Mouse (Mus musculus) embryonic facial prominence, embryonic 11.5 days (tissue): ENCODE measurements around the gene Cdiptos. TPM values are rescaled to one million over a fixed set of nuclear protein-coding genes. Genes with fewer than 3 reads are reported as not detected.

Experiments used
- ATAC-seq: fragments of 200-750 bp; cut with Nextera tagmentation; replicated peaks from 2 replicates; pipeline ENCODE4 v1.8.0; 2017; ENCODE audit warnings: low read depth; ENCODE audit not compliant: insufficient number of reproducible peaks, low FRiP score, low TSS enrichment
- DNase-seq: peaks from one replicate; pipeline ENCODE4 v3.0.0-alpha.2; 2015; ENCODE audit warnings: low spot score
- H3K27ac ChIP-seq: fragments of 300-500 bp; sonication (generic); replicated peaks from 2 replicates; pipeline ENCODE4 v1.5.1; 2014; ENCODE audit warnings: mild to moderate bottlenecking, low read depth, low read length, control low read depth
- H3K27me3 ChIP-seq: fragments of 300-500 bp; sonication (generic); 2 replicates; pipeline ENCODE4 v1.6.1; 2014; ENCODE audit warnings: mild to moderate bottlenecking, low read length, moderate library complexity, mixed read lengths; ENCODE audit not compliant: control insufficient read depth, insufficient read depth
- H3K36me3 ChIP-seq: fragments of 300-500 bp; sonication (generic); replicated peaks from 2 replicates; pipeline ENCODE4 v1.6.1; 2014; ENCODE audit warnings: low read depth, mild to moderate bottlenecking, low read length, moderate library complexity, mixed read lengths; ENCODE audit not compliant: control insufficient read depth, insufficient read depth
- H3K4me1 ChIP-seq: fragments of 300-500 bp; sonication (generic); 2 replicates; pipeline ENCODE4 v1.6.1; 2014; ENCODE audit warnings: low read length, mixed read lengths; ENCODE audit not compliant: control insufficient read depth, insufficient read depth
- H3K4me2 ChIP-seq: fragments of 300-500 bp; sonication (generic); 2 replicates; pipeline ENCODE4 v1.6.1; 2014; ENCODE audit warnings: low read depth, mild to moderate bottlenecking, control low read depth, low read length, moderate library complexity
- H3K4me3 ChIP-seq: fragments of 300-500 bp; sonication (generic); 2 replicates; pipeline ENCODE4 v1.5.1; 2014; ENCODE audit warnings: low read depth, low read length, control low read depth
- H3K9ac ChIP-seq: fragments of 300-500 bp; sonication (generic); replicated peaks from 2 replicates; pipeline ENCODE4 v1.6.1; 2014; ENCODE audit warnings: mild to moderate bottlenecking, control low read depth, low read length
- H3K9me3 ChIP-seq: fragments of 300-500 bp; sonication (generic); replicated peaks from 2 replicates; pipeline ENCODE4 v1.6.1; 2016; ENCODE audit warnings: mild to moderate bottlenecking, low read length, inconsistent platforms, mixed read lengths; ENCODE audit not compliant: control insufficient read depth
- WGBS: fragments of 180-500 bp; shearing (Covaris S2); extraction: QIAGEN DNeasy Blood & Tissue Kit; methylation state at CpG from one replicate; pipeline ENCODE4 v1.1.7; 2014; 5-methylcytosine and 5-hydroxymethylcytosine counted together
- polyA plus RNA-seq: library from polyadenylated mRNA; unstranded; fragments of >200 nt; fragmentation: Nextera tagmentation; extraction: Ambion mirVana; gene quantifications from 2 replicates; pipeline ENCODE4 v1.2.1, GENCODE M21; 2014

The Cdiptos gene
- polyA plus RNA-seq, 1 experiment from 2014 or later: 2.0 TPM

GRCm38 (mm10) chr7:127011717-127012116, 35.8 kb upstream of the Cdiptos start:
- no peak for DNase-seq
- Histone ChIP-seq H3K27ac (no peak overlapping the region), H3K36me3 (peaks cover 4% of the 10 kb centered on the region), H3K9me3 (no peaks in the 10 kb centered on the region), H3K27me3 (no peaks in the 10 kb centered on the region), H3K9ac (no peak overlapping the region), H3K4me3 (no peak overlapping the region), H3K4me1 (peaks cover 11% of the 10 kb centered on the region; the same call in 1 of the 2 replicates), H3K4me2 (no peak overlapping the region)
- ATAC-seq: no peak
- 73% methylated on average over 2 of the region's 2 CpGs for WGBS

- peaks cover 4% of the 10 kb centered on the region for H3K36me3 ChIP-seq
- peaks cover 11% of the 10 kb centered on the region; the same call in 1 of the 2 replicates for H3K4me1 ChIP-seq
- ATAC-seq: no peak
- H3K27me3 ChIP-seq: no peaks in the 10 kb centered on the region
- H3K4me3 ChIP-seq: no peak overlapping the region
- 95% methylated on average over 2 of the region's 2 CpGs for WGBS
- no peak overlapping the region for H3K27ac ChIP-seq
- H3K4me2 ChIP-seq: no peak overlapping the region
- no peak overlapping the region for H3K9ac ChIP-seq
- no peaks in the 10 kb centered on the region for H3K9me3 ChIP-seq
- DNase-seq: no peak
Observed at GRCm38 (mm10) chr7:127011051-127011450, 35.2 kb upstream of the Cdiptos start.

GRCm38 (mm10) chr7:127009307-127010085, 33.6 kb upstream of the Cdiptos start:
- ATAC-seq (no peak), DNase-seq (no peak)
- Histone ChIP-seq H3K9ac (no peak overlapping the region), H3K9me3 (no peaks in the 10 kb centered on the region), H3K4me1 (peaks cover 4% of the 10 kb centered on the region; the same call in 1 of the 2 replicates), H3K4me3 (no peak overlapping the region), H3K27me3 (no peaks in the 10 kb centered on the region), H3K27ac (no peak overlapping the region), H3K36me3 (peaks cover 4% of the 10 kb centered on the region), H3K4me2 (no peak overlapping the region)
- WGBS: 84% methylated on average over 17 of the region's 17 CpGs

GRCm38 (mm10) chr7:127008239-127009019, 32.5 kb upstream of the Cdiptos start:
- 77% methylated on average over 9 of the region's 9 CpGs for WGBS
- Histone ChIP-seq H3K4me1 (no peaks in the 10 kb centered on the region), H3K9me3 (no peaks in the 10 kb centered on the region), H3K4me3 (no peak overlapping the region), H3K4me2 (no peak overlapping the region), H3K27me3 (no peaks in the 10 kb centered on the region), H3K27ac (no peak overlapping the region), H3K9ac (no peak overlapping the region), H3K36me3 (peaks cover 2% of the 10 kb centered on the region)
- ATAC-seq: peak; percentile 69
- DNase-seq: no peak

- H3K4me2 ChIP-seq: no peak overlapping the region; the same call in 1 of the 2 replicates
- H3K36me3 ChIP-seq: no peaks in the 10 kb centered on the region
- no peak overlapping the region for H3K9ac ChIP-seq
- no peaks in the 10 kb centered on the region for H3K9me3 ChIP-seq
- no peak overlapping the region for H3K4me3 ChIP-seq
- no peak overlapping the region for H3K27ac ChIP-seq
- DNase-seq (no peak), ATAC-seq (no peak)
- H3K4me1 ChIP-seq: no peaks in the 10 kb centered on the region
- H3K27me3 ChIP-seq: no peaks in the 10 kb centered on the region
- WGBS: 80% methylated on average over 6 of the region's 6 CpGs
Observed at GRCm38 (mm10) chr7:127007313-127008024, 31.6 kb upstream of the Cdiptos start.

GRCm38 (mm10) chr7:127004122-127004875, 28.4 kb upstream of the Cdiptos start:
- no peak for DNase-seq
- no peak for ATAC-seq

GRCm38 (mm10) chr7:127003620-127004019, 27.7 kb upstream of the Cdiptos start:
- WGBS: 88% methylated on average over 5 of the region's 5 CpGs
- Histone ChIP-seq H3K4me1 (no peaks in the 10 kb centered on the region), H3K4me2 (no peak overlapping the region), H3K4me3 (no peak overlapping the region), H3K27ac (no peak overlapping the region), H3K27me3 (no peaks in the 10 kb centered on the region), H3K9me3 (no peaks in the 10 kb centered on the region), H3K36me3 (no peaks in the 10 kb centered on the region), H3K9ac (no peak overlapping the region)
- DNase-seq (no peak), ATAC-seq (no peak)

More at GRCm38 (mm10) chr7:127004122-127004875, 28.4 kb upstream of the Cdiptos start:
- no peaks in the 10 kb centered on the region for H3K27me3 ChIP-seq
- H3K27ac ChIP-seq: no peak overlapping the region
- H3K4me2 ChIP-seq: no peak overlapping the region
- 86% methylated on average over 4 of the region's 4 CpGs for WGBS
- H3K4me3 ChIP-seq: no peak overlapping the region
- H3K9ac ChIP-seq: no peak overlapping the region
- no peaks in the 10 kb centered on the region for H3K36me3 ChIP-seq
- H3K4me1 ChIP-seq: no peaks in the 10 kb centered on the region
- H3K9me3 ChIP-seq: no peaks in the 10 kb centered on the region
